In genomic region chr7:100649826-100650225, GRCm38 (mm10) we compare ENCODE assay signal across 26 mouse cellular contexts. TPM values are rescaled to one million over a fixed set of nuclear protein-coding genes. Genes with fewer than 3 reads are reported as not detected.
DNase-seq lines count a peak whose midpoint lies in the region; ATAC-seq and TF ChIP-seq lines count a peak whose summit lies in the region.
"Had no signal": no experiment of that assay in that cellular context is flagged by ENCODE, and none has a peak within 500 bp of the region (broad histone marks: within the 10 kb centered on the region; RNA-seq: fewer than 3 reads in every experiment).

No protein-coding gene starts in this region.

- H3K9me3 ChIP-seq in hindbrain, embryonic 10.5 days, result no peaks in the 10 kb centered on the region
- no peaks in the 10 kb centered on the region for H3K9me3 ChIP-seq in hindbrain, embryonic 16.5 days (ENCODE audit: control insufficient read depth, low read length)
- H3K9me3 ChIP-seq in liver, embryonic 11.5 days (ENCODE audit: control insufficient read depth, low read length), result no peaks in the 10 kb centered on the region
- no peaks in the 10 kb centered on the region for H3K9me3 ChIP-seq in liver, postnatal 0 days (ENCODE audit: low read length)
- H3K9me3 ChIP-seq: hindbrain, embryonic 12.5 days; neural tube, embryonic 12.5 days had no signal

- H3K36me3 ChIP-seq in hindbrain, embryonic 10.5 days, result peaks cover 22% of the 10 kb centered on the region
- peaks cover 5% of the 10 kb centered on the region; the same call in 1 of the 2 replicates for H3K36me3 ChIP-seq in hindbrain, embryonic 16.5 days (ENCODE audit: control insufficient read depth, insufficient read depth, low read length)
- no peaks in the 10 kb centered on the region for H3K36me3 ChIP-seq in liver, embryonic 11.5 days (ENCODE audit: control insufficient read depth, insufficient read depth, low read length)
- H3K36me3 ChIP-seq in liver, postnatal 0 days (replicated peaks; ENCODE audit: insufficient read depth, low read length), result no peaks in the 10 kb centered on the region

- H3K4me3 ChIP-seq in gastrocnemius, adult 2 months, result no peak overlapping the region
- no peak overlapping the region for H3K4me3 ChIP-seq in hindbrain, embryonic 10.5 days
- no peak overlapping the region for H3K4me3 ChIP-seq in hindbrain, embryonic 16.5 days (ENCODE audit: low read length)
- H3K4me3 ChIP-seq in liver, embryonic 11.5 days (ENCODE audit: low read depth, low read length), result no peak overlapping the region
- no peak overlapping the region for H3K4me3 ChIP-seq in liver, postnatal 0 days (ENCODE audit: low read depth, low read length)
- H3K4me3 ChIP-seq in brown adipose tissue, adult 24 weeks (ENCODE audit: insufficient read depth, low read depth, low read length), result no peak overlapping the region
- H3K4me3 ChIP-seq: erythroblast, embryonic 14.5 days; hindbrain, embryonic 12.5 days; myocyte; neural tube, embryonic 12.5 days had no signal

- H3K4me2 ChIP-seq in hindbrain, embryonic 16.5 days (ENCODE audit: low read length), result no peak overlapping the region
- H3K4me2 ChIP-seq in liver, embryonic 11.5 days, result no peak overlapping the region
- no peak overlapping the region for H3K4me2 ChIP-seq in liver, postnatal 0 days (ENCODE audit: low read depth, low read length)
- H3K4me2 ChIP-seq: hindbrain, embryonic 12.5 days; midbrain, embryonic 11.5 days; neural tube, embryonic 12.5 days had no signal

- H3K27ac ChIP-seq in gastrocnemius, adult 2 months, result peak overlapping the region; percentile 35
- H3K27ac ChIP-seq in hindbrain, embryonic 10.5 days, result peak overlapping the region; percentile 20; the same call in 1 of the 2 replicates
- H3K27ac ChIP-seq in hindbrain, embryonic 16.5 days (ENCODE audit: low read depth, low read length), result no peak overlapping the region
- H3K27ac ChIP-seq in liver, embryonic 11.5 days (ENCODE audit: low read depth, low read length), result no peak overlapping the region
- no peak overlapping the region for H3K27ac ChIP-seq in liver, postnatal 0 days (ENCODE audit: low read depth)
- peak overlapping the region; percentile 36 for H3K27ac ChIP-seq in brown adipose tissue, adult 24 weeks (replicated peaks; ENCODE audit: low read depth, low read length)
- H3K27ac ChIP-seq: hindbrain, embryonic 12.5 days; neural tube, embryonic 12.5 days had no signal

- no peak for TF ChIP-seq CTCF in gastrocnemius, adult 2 months (IDR thresholded peaks at IDR 0.05)
- no peak for TF ChIP-seq CTCF in liver, postnatal 0 days (IDR thresholded peaks at IDR 0.05; ENCODE audit: low read depth)

- WGBS in hindbrain, embryonic 10.5 days, result 78% methylated on average over 8 of the region's 8 CpGs
- 78% methylated on average over 8 of the region's 8 CpGs for WGBS in hindbrain, embryonic 16.5 days
- 76% methylated on average over 8 of the region's 8 CpGs for WGBS in liver, embryonic 11.5 days
- 83% methylated on average over 8 of the region's 8 CpGs for WGBS in liver, postnatal 0 days (ENCODE audit: insufficient replicate concordance)

- no peaks in the 10 kb centered on the region for H3K27me3 ChIP-seq in hindbrain, embryonic 10.5 days (ENCODE audit: insufficient read depth, poor library complexity, severe bottlenecking)
- H3K27me3 ChIP-seq in hindbrain, embryonic 16.5 days (replicated peaks; ENCODE audit: control insufficient read depth, insufficient read depth, low read length), result no peaks in the 10 kb centered on the region
- H3K27me3 ChIP-seq in liver, embryonic 11.5 days (replicated peaks; ENCODE audit: control insufficient read depth, insufficient read depth, low read length), result no peaks in the 10 kb centered on the region
- H3K27me3 ChIP-seq in liver, postnatal 0 days (ENCODE audit: insufficient read depth, low read length), result no peaks in the 10 kb centered on the region
- H3K27me3 ChIP-seq: hindbrain, embryonic 12.5 days; neural tube, embryonic 12.5 days; Patski had no signal

- intact Hi-C loops in gastrocnemius, adult 2 months (cut with DNase I), result no loop called here

- peaks cover 30% of the 10 kb centered on the region for H3K4me1 ChIP-seq in hindbrain, embryonic 10.5 days (replicated peaks)
- H3K4me1 ChIP-seq in hindbrain, embryonic 16.5 days (ENCODE audit: control insufficient read depth, insufficient read depth, low read depth, low read length), result no peaks in the 10 kb centered on the region
- H3K4me1 ChIP-seq in liver, embryonic 11.5 days (replicated peaks; ENCODE audit: control insufficient read depth, insufficient read depth, low read length), result no peaks in the 10 kb centered on the region
- H3K4me1 ChIP-seq in liver, postnatal 0 days (ENCODE audit: insufficient read depth), result peaks cover 4% of the 10 kb centered on the region
- H3K4me1 ChIP-seq in brown adipose tissue, adult 24 weeks (ENCODE audit: control insufficient read depth, insufficient read depth, insufficient read length, low read length), result peaks cover 19% of the 10 kb centered on the region

- ATAC-seq in hindbrain, embryonic 16.5 days, result no peak
- ATAC-seq in liver, embryonic 11.5 days (replicated peaks; ENCODE audit: low FRiP score), result no peak
- no peak for ATAC-seq in liver, postnatal 0 days
- ATAC-seq: forebrain, embryonic 14.5 days; Patski had no signal

- no peak overlapping the region for H3K9ac ChIP-seq in hindbrain, embryonic 16.5 days (ENCODE audit: low read depth, low read length)
- no peak overlapping the region for H3K9ac ChIP-seq in liver, embryonic 11.5 days (ENCODE audit: low read depth, low read length)
- no peak overlapping the region for H3K9ac ChIP-seq in liver, postnatal 0 days (replicated peaks)
- H3K9ac ChIP-seq: hindbrain, embryonic 12.5 days; neural tube, embryonic 12.5 days had no signal

- TF ChIP-seq EP300 in liver, postnatal 0 days (IDR thresholded peaks at IDR 0.05; ENCODE audit: low read depth), result no peak

- no peak for DNase-seq in gastrocnemius, adult 2 months
- DNase-seq in gastrocnemius, postnatal 4 days (ENCODE audit: low spot score in 2 of 2), result no peak
- DNase-seq in hindbrain, embryonic 10.5 days (ENCODE audit: low spot score), result peak; percentile 2
- DNase-seq in liver, embryonic 11.5 days (ENCODE audit: low spot score), result peak; percentile 29
- no peak for DNase-seq in liver, postnatal 0 days
- no peak for DNase-seq in adrenal gland, postnatal 4 days (ENCODE audit: low spot score in 2 of 2)
- DNase-seq: adrenal gland, postnatal 10 days; cerebellum, adult 11-12 months; cerebellum, adult 9-11 months; gastrocnemius, postnatal 36 days; kidney, adult 11 months; layer of hippocampus, postnatal 36 days; left cerebral cortex, postnatal 4 days; lung, postnatal 10 days; right cerebral cortex, adult 18-20 months; thymus, postnatal 4 days had no signal

RNA-seq across cellular contexts. Expression of gene Plekhb1, which starts 12.4 kb away (rescaled TPM):
- 10 to 100 TPM; 29.7 to 48.8 TPM for total RNA-seq in gastrocnemius, adult 2 months (2021)
- total RNA-seq in gastrocnemius, postnatal 4 days (2021), result 10 to 100 TPM; 18.0 to 21.6 TPM
- polyA plus RNA-seq in hindbrain, embryonic 10.5 days (2016; fragmentation: Nextera tagmentation; extraction: Ambion mirVana), result 4.3 and 10.7 TPM in 2 replicates
- polyA plus RNA-seq in hindbrain, embryonic 16.5 days (2015; fragmentation: Nextera tagmentation; extraction: Ambion mirVana), result 24.8 and 28.9 TPM in 2 replicates
- 1.1 and 2.0 TPM in 2 replicates for polyA plus RNA-seq in liver, embryonic 11.5 days (2014; fragmentation: Nextera tagmentation; extraction: Ambion mirVana)
- polyA plus RNA-seq in liver, postnatal 0 days (2015; fragmentation: Nextera tagmentation; extraction: Ambion mirVana), result 0.60 and 0.72 TPM in 2 replicates
- polyA plus RNA-seq in brown adipose tissue, adult 24 weeks (2012; ENCODE audit: insufficient read depth, insufficient read length, missing spikeins), result 11.1 TPM in 2 replicates
- 10 to 100 TPM in 1 of 2 experiments, 1 to 10 TPM in 1; 8.7 to 10.1 TPM for total RNA-seq in adrenal gland, postnatal 4 days (2021)
- total RNA-seq: megakaryocyte progenitor cell, adult 5-6 weeks had no signal
- polyA plus RNA-seq: erythroblast, embryonic 14.5 days had no signal

RNA-seq across cellular contexts. Expression of gene Mrpl48, which starts 41.7 kb away (rescaled TPM):
- total RNA-seq in gastrocnemius, adult 2 months (2021), result 10 to 100 TPM; 55.0 to 60.2 TPM
- total RNA-seq in gastrocnemius, postnatal 4 days (2021), result 10 to 100 TPM; 60.1 to 67.2 TPM
- polyA plus RNA-seq in hindbrain, embryonic 10.5 days (2016; fragmentation: Nextera tagmentation; extraction: Ambion mirVana), result 57.9 and 66.6 TPM in 2 replicates
- 85.2 and 90.5 TPM in 2 replicates for polyA plus RNA-seq in hindbrain, embryonic 16.5 days (2015; fragmentation: Nextera tagmentation; extraction: Ambion mirVana)
- 78.9 and 81.2 TPM in 2 replicates for polyA plus RNA-seq in liver, embryonic 11.5 days (2014; fragmentation: Nextera tagmentation; extraction: Ambion mirVana)
- 52.5 and 54.5 TPM in 2 replicates for polyA plus RNA-seq in liver, postnatal 0 days (2015; fragmentation: Nextera tagmentation; extraction: Ambion mirVana)
- polyA plus RNA-seq in brown adipose tissue, adult 24 weeks (2012; ENCODE audit: insufficient read depth, insufficient read length, missing spikeins), result 125 and 158 TPM in 2 replicates
- 10 to 100 TPM; 64.5 to 67.5 TPM for total RNA-seq in adrenal gland, postnatal 4 days (2021)

RNA-seq across cellular contexts. Expression of gene Rab6a, which starts 42.6 kb away (rescaled TPM):
- 10 to 100 TPM; 64.9 to 67.6 TPM for total RNA-seq in gastrocnemius, adult 2 months (2021)
- 10 to 100 TPM; 74.5 to 88.0 TPM for total RNA-seq in gastrocnemius, postnatal 4 days (2021)
- 111 and 117 TPM in 2 replicates for polyA plus RNA-seq in hindbrain, embryonic 10.5 days (2016; fragmentation: Nextera tagmentation; extraction: Ambion mirVana)
- polyA plus RNA-seq in hindbrain, embryonic 16.5 days (2015; fragmentation: Nextera tagmentation; extraction: Ambion mirVana), result 276 and 294 TPM in 2 replicates
- 81.6 and 85.7 TPM in 2 replicates for polyA plus RNA-seq in liver, embryonic 11.5 days (2014; fragmentation: Nextera tagmentation; extraction: Ambion mirVana)
- polyA plus RNA-seq in liver, postnatal 0 days (2015; fragmentation: Nextera tagmentation; extraction: Ambion mirVana), result 44.8 and 51.0 TPM in 2 replicates
- polyA plus RNA-seq in brown adipose tissue, adult 24 weeks (2012; ENCODE audit: insufficient read depth, insufficient read length, missing spikeins), result 56.8 and 70.0 TPM in 2 replicates
- 10 to 100 TPM; 68.5 to 79.0 TPM for total RNA-seq in adrenal gland, postnatal 4 days (2021)

RNA-seq across cellular contexts. Expression of gene Fam168a, which starts 56.6 kb away (rescaled TPM):
- total RNA-seq in gastrocnemius, adult 2 months (2021), result 10 to 100 TPM; 43.6 to 44.3 TPM
- total RNA-seq in gastrocnemius, postnatal 4 days (2021), result 10 to 100 TPM; 65.7 to 67.8 TPM
- 30.2 and 47.4 TPM in 2 replicates for polyA plus RNA-seq in hindbrain, embryonic 10.5 days (2016; fragmentation: Nextera tagmentation; extraction: Ambion mirVana)
- 102 and 103 TPM in 2 replicates for polyA plus RNA-seq in hindbrain, embryonic 16.5 days (2015; fragmentation: Nextera tagmentation; extraction: Ambion mirVana)
- 16.2 and 18.8 TPM in 2 replicates for polyA plus RNA-seq in liver, embryonic 11.5 days (2014; fragmentation: Nextera tagmentation; extraction: Ambion mirVana)
- polyA plus RNA-seq in liver, postnatal 0 days (2015; fragmentation: Nextera tagmentation; extraction: Ambion mirVana), result 4.3 and 4.6 TPM in 2 replicates
- 11.6 and 27.2 TPM in 2 replicates for polyA plus RNA-seq in brown adipose tissue, adult 24 weeks (2012; ENCODE audit: insufficient read depth, insufficient read length, missing spikeins)
- 10 to 100 TPM; 72.3 to 87.5 TPM for total RNA-seq in adrenal gland, postnatal 4 days (2021)

Comparison
In these comparisons a context has a peak if more than half of its experiments do, and no peak if none do; other contexts are left out.
1. DNase-seq: peak in hindbrain, embryonic 10.5 days (single experiment) and liver, embryonic 11.5 days (single experiment); none in gastrocnemius, adult 2 months (single experiment), gastrocnemius, postnatal 4 days (0 of 2), liver, postnatal 0 days (single experiment) and adrenal gland, postnatal 4 days (0 of 2).
2. H3K27ac ChIP-seq: peak in gastrocnemius, adult 2 months (single experiment), hindbrain, embryonic 10.5 days (single experiment) and brown adipose tissue, adult 24 weeks (single experiment); none in hindbrain, embryonic 16.5 days (single experiment), liver, embryonic 11.5 days (single experiment) and liver, postnatal 0 days (single experiment).